In genomic region chr6:9182477-9182876, GRCm38 (mm10) we compare ENCODE assay signal across 14 mouse cellular contexts.
"Had no signal": no experiment of that assay in that cellular context is flagged by ENCODE, and none has a peak within 500 bp of the region (broad histone marks: within the 10 kb centered on the region; RNA-seq: fewer than 3 reads in every experiment).

No protein-coding gene starts in this region.

- H3K4me1 ChIP-seq: kidney, embryonic 15.5 days; limb, embryonic 12.5 days; neural tube, embryonic 13.5 days had no signal

- H3K27me3 ChIP-seq: kidney, embryonic 15.5 days; limb, embryonic 12.5 days; neural tube, embryonic 13.5 days had no signal

- DNase-seq: kidney, adult 2 months; kidney, postnatal 25 days; layer of hippocampus, adult 9-11 months; liver; lung, adult 18-20 months; right cerebral cortex, postnatal 4 days; spleen, adult 18-20 months; thymus, adult 18-20 months; thymus, postnatal 14 days had no signal

- H3K36me3 ChIP-seq: kidney, embryonic 15.5 days; limb, embryonic 12.5 days; neural tube, embryonic 13.5 days had no signal

- H3K4me2 ChIP-seq: kidney, embryonic 15.5 days; limb, embryonic 12.5 days; neural tube, embryonic 13.5 days had no signal

- H3K9me3 ChIP-seq: kidney, embryonic 15.5 days; limb, embryonic 12.5 days; neural tube, embryonic 13.5 days had no signal

- H3K9ac ChIP-seq: kidney, embryonic 15.5 days; limb, embryonic 12.5 days; liver, embryonic 14.5 days; neural tube, embryonic 13.5 days had no signal

- H3K4me3 ChIP-seq: kidney, embryonic 15.5 days; limb, embryonic 12.5 days; neural tube, embryonic 13.5 days had no signal

- H3K27ac ChIP-seq: kidney, embryonic 15.5 days; limb, embryonic 12.5 days; liver, embryonic 14.5 days; neural tube, embryonic 13.5 days had no signal

- ATAC-seq: midbrain, embryonic 16.5 days had no signal
